Mouse (Mus musculus): Measurements from ENCODE around the gene Tubgcp6. TPM values are rescaled to one million over a fixed set of nuclear protein-coding genes. Genes with fewer than 3 reads are reported as not detected.
A peak's percentile ranks its signal among the peaks of the same experiment; 100 is the strongest.

Tubgcp6 gene
- total RNA-seq, 2 experiments from 2014 or later = 34.7 to 35.3 TPM

DNA sequence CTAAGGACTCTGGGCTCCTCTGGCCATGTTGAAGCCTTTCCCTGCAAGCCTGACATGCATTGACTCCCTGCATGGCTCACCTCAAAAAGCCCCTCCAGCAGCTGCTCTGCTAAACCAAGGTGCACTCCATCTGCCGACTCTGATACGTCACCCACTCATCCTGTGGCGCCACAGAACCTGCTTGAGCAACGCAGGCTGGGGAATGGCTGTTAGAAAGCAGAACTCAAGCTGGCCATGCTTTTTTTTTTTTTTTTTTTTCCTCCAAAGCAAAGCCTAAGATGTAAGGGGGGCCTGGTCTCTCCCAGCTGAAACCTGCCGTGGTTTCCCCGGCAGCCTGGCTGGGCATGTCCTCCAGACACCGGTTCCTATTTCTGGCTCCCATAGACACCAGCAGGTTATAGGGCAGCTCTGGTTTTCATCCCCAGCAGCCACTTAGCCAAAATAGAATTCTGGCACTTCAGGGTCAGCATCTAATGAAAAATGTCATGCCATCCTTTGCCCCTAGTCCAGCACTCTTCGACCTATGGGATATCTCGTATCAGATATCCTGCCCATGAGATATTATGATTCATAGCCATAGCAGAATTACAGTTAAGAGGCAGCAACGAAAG is 48.8 kb downstream of the Tubgcp6 start:
- no peak for DNase-seq (ENCODE audit: extremely low spot score in 1 of 2, low spot score in 2 of 2)
- no peak overlapping the region; the same call in 1 of the 2 replicates for H3K27ac ChIP-seq
- no peak for TF ChIP-seq CTCF (IDR thresholded peaks at IDR 0.05)
- intact Hi-C loops (cut with DNase I) = loop anchor here (10.0 kb wide), 1 partner anchor 139 kb away; no protein-coding TSS in a partner anchor
- no peak overlapping the region for H3K4me3 ChIP-seq

DNA sequence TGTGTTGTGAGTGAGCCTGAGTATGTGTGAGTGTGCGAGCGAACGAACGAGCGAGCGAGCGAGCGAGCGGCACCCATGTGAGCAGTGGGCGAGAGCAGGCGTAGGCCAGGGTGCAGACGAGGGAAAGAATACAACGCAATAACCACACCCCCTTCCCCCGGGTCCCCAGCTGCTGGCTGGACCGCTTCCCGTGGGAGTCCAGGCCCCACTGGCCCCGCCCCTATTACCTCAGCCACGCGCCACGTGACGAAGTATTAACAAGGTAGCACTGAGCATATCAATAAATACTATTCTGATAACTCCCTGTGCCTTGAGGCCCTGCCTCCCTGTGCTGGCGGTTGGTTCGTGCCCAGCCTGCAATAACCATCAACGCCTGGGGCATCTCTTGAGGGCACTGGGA is 52.3 kb downstream of the Tubgcp6 start:
- H3K4me3 ChIP-seq = no peak overlapping the region
- no peak for DNase-seq (ENCODE audit: extremely low spot score in 1 of 2, low spot score in 2 of 2)
- no peak overlapping the region for H3K27ac ChIP-seq
- intact Hi-C loops (cut with DNase I) = loop anchor here (10.0 kb wide), 1 partner anchor 136 kb away; no protein-coding TSS in a partner anchor
- no peak for TF ChIP-seq CTCF (IDR thresholded peaks at IDR 0.05)

GRCm38 (mm10) chr15:89069336-89069840 is 53.5 kb downstream of the Tubgcp6 start:
- H3K4me3 ChIP-seq = no peak overlapping the region
- no peak overlapping the region for H3K27ac ChIP-seq
- DNase-seq (ENCODE audit: extremely low spot score in 1 of 2, low spot score in 2 of 2) = no peak
- intact Hi-C loops (cut with DNase I) = no loop called here
- no peak for TF ChIP-seq CTCF (IDR thresholded peaks at IDR 0.05)

DNA sequence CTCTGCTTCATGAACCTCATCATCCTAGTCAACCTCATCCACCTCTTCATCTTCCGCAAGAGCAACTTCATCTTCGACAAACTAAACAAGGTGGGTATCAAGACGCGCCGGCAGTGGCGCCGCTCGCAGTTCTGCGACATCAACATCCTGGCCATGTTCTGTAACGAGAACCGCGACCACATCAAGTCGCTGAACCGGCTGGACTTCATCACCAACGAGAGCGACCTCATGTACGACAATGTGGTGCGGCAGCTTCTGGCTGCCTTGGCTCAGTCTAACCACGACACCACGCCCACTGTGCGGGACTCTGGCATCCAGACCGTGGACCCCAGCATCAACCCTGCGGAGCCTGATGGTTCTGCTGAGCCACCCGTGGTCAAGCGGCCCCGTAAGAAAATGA is 54.7 kb downstream of the Tubgcp6 start:
- DNase-seq (ENCODE audit: extremely low spot score in 1 of 2, low spot score in 2 of 2) = no peak
- no peak for TF ChIP-seq CTCF (IDR thresholded peaks at IDR 0.05)

GRCm38 (mm10) chr15:89067609-89068008 is 55.3 kb downstream of the Tubgcp6 start:
- no peak for TF ChIP-seq CTCF (IDR thresholded peaks at IDR 0.05)
- no peak for DNase-seq (ENCODE audit: extremely low spot score in 1 of 2, low spot score in 2 of 2)
- no peak overlapping the region for H3K27ac ChIP-seq
- no peak overlapping the region for H3K4me3 ChIP-seq
- intact Hi-C loops (cut with DNase I) = no loop called here

More for the DNA sequence above, 54.7 kb downstream of the Tubgcp6 start:
- intact Hi-C loops (cut with DNase I) = no loop called here
- no peak overlapping the region for H3K27ac ChIP-seq
- no peak overlapping the region for H3K4me3 ChIP-seq

- TF ChIP-seq CTCF (IDR thresholded peaks at IDR 0.05) = no peak
- DNase-seq (ENCODE audit: extremely low spot score in 1 of 2, low spot score in 2 of 2) = no peak
- intact Hi-C loops (cut with DNase I) = loop anchor here (5.0 kb wide), 1 partner anchor 238 kb away; no protein-coding TSS in a partner anchor
- Histone ChIP-seq H3K27ac (no peak overlapping the region), H3K4me3 (no peak overlapping the region)
Measured at GRCm38 (mm10) chr15:89064891-89065290, 58.0 kb downstream of the Tubgcp6 start.

DNA sequence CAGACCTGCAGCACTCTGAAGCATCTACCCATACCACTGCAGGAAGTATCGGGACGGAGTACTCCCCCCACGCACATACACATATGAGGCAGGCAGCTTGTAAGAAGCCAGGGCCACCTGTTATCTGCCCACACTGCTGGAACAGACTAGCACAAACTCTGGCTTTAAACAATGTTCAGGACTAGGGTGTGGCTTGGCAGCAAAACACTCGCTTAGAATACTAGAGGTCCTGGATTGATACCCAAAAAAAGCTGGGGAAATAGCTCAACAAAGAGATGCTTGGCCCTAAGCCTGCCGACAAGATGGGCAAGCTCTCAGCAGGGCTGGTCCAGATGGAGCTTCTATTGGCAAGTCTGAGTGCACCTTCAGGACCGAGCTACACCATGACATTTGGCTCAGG is 59.4 kb downstream of the Tubgcp6 start:
- DNase-seq (ENCODE audit: extremely low spot score in 1 of 2, low spot score in 2 of 2) = peak in 1 of 2 experiments; percentile 62
- no peak overlapping the region for H3K27ac ChIP-seq
- H3K4me3 ChIP-seq = no peak overlapping the region
- intact Hi-C loops (cut with DNase I) = loop anchor here (5.0 kb wide), 1 partner anchor 236 kb away; no protein-coding TSS in a partner anchor
- no peak for TF ChIP-seq CTCF (IDR thresholded peaks at IDR 0.05)

DNA sequence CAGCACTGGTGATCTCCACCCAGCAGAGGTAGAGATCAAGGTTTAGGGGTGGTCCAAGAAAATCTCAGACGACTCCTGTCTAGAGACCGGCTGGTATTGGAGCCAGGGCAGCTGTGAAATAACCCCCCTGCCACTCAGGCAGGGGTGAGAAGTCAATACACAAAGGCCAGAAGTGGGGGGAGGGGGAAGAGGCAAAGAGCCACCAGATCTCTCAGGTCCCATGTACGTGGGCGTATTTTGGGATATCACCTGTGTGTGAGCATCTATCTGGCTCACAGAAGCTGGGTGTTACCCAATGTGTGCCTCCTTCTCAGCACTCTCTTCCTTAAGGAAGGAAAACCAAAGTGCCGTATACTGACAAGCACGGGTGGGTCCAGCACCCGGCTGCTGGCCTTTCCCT is 59.9 kb downstream of the Tubgcp6 start:
- Histone ChIP-seq H3K27ac (no peak overlapping the region), H3K4me3 (no peak overlapping the region)
- no peak for DNase-seq (ENCODE audit: extremely low spot score in 1 of 2, low spot score in 2 of 2)
- intact Hi-C loops (cut with DNase I) = loop anchor here (5.0 kb wide), 1 partner anchor 236 kb away; no protein-coding TSS in a partner anchor
- TF ChIP-seq CTCF (IDR thresholded peaks at IDR 0.05) = no peak

DNA sequence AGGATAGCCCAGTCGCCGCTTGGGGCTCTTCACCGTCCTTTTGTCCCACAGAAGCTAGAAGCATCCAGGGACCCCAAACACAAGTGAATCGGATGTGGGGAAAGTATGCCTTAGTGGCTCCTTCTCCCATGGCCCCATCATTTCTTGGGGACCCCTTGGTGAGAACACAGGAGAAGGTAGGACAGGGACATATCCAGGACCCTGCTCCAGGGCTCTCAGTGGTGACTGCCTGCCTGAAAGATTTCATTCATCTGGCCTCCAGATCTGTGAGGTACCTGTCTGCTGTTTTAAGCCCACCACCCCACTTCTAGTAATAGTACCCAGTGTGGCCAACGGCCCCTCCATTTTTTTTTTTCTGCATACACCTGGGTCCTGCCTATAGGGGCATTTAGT is 60.4 kb downstream of the Tubgcp6 start:
- intact Hi-C loops (cut with DNase I) = loop anchor here (5.0 kb wide), 1 partner anchor 235 kb away; no protein-coding TSS in a partner anchor
- no peak for TF ChIP-seq CTCF (IDR thresholded peaks at IDR 0.05)
- DNase-seq (ENCODE audit: extremely low spot score in 1 of 2, low spot score in 2 of 2) = no peak

GRCm38 (mm10) chr15:89061761-89062517 is 61.0 kb downstream of the Tubgcp6 start:
- intact Hi-C loops (cut with DNase I) = loop anchor here (5.0 kb wide), 1 partner anchor 235 kb away; no protein-coding TSS in a partner anchor
- DNase-seq (ENCODE audit: extremely low spot score in 1 of 2, low spot score in 2 of 2) = peak in 1 of 2 experiments; percentile 4
- Histone ChIP-seq H3K27ac (no peak overlapping the region), H3K4me3 (no peak overlapping the region)
- TF ChIP-seq CTCF (IDR thresholded peaks at IDR 0.05) = no peak

More for the DNA sequence above, 60.4 kb downstream of the Tubgcp6 start:
- Histone ChIP-seq H3K27ac (no peak overlapping the region), H3K4me3 (no peak overlapping the region)

DNA sequence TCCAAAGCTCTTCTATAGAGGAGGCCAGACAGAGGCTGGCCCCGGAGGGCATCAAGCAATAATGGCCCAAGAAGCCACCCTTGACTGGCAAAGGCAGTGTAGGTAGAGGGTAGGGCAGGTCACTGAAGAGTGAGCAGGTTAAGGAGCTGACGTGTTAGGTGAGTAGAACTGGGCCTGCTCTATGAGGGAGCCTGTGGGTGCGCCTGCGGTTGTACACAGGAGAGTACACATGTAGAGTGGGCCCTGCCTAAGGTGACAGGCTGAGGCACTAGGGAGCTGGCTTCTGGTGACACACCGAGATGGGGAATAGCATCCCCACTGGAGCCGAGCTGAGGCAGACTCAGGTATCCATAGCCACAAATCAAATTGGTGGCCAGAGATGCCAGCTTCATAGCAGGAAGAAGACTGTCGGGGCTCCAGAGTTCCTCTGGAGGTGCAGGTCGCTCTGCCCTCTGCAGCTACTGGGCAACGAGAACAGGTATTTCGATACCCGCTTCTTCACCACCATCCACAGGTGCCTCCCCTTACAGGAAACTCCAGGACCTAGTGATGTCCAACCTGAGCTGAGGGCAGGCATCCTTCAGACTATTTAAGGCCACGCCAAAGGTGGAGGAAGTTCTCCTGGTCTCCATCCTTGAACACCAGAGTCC is 62.0 kb downstream of the Tubgcp6 start:
- intact Hi-C loops (cut with DNase I) = loop anchor here (5.0 kb wide), 1 partner anchor 234 kb away; no protein-coding TSS in a partner anchor
- no peak for TF ChIP-seq CTCF (IDR thresholded peaks at IDR 0.05)
- no peak overlapping the region; the same call in 1 of the 2 replicates for H3K27ac ChIP-seq
- DNase-seq (ENCODE audit: extremely low spot score in 1 of 2, low spot score in 2 of 2) = peak in 1 of 2 experiments; percentile 12
- H3K4me3 ChIP-seq = peak overlapping the region; percentile 82
